Mouse (Mus musculus): ENCODE data around the gene Eef2k. TPM values are rescaled to one million over a fixed set of nuclear protein-coding genes. Genes with fewer than 3 reads are reported as not detected.
A peak's percentile ranks its signal among the peaks of the same experiment; 100 is the strongest.

The Eef2k gene
- polyA plus RNA-seq, 1 experiment: 13.9 TPM

DNA sequence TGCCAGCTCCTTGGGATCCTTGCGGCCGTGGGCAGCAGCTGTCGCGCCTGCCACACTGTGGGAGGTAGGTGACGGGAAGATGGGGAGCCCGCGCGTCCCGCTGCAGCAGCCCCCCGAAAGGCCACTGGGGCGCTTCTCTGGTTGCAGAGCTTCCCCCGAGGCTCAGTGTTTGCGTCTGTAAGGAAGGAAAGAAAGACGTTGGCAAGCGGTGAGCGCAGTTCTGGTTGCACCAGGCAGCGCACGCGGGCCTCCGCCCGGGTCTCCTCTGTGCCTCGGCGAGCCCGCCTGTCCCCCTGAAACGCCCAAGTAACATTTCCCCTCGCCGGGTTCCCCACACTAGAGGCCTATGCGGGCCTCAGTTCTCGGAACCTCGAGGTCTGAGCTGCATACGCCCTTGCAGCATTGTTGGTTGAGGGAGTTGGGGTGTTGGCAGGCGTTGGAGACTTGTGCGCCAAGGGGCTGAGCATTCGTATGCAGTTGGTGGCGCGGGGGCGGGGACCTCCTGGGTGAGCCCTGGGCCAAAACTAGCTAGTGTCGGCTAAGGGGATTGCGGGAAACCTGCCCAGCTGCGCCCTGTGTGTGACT is 498 bp downstream of the Eef2k start:
- Histone ChIP-seq H3K4me1 (ENCODE audit: control insufficient read depth, insufficient read depth, low read length) (0 out of 2 replicates have a peak, but pooled peaks cover 4% of the 10 kb centered on the region), H3K4me3 (replicated peaks; ENCODE audit: extremely low read depth, low read depth, low read length) (peak overlapping the region; percentile 53)
- TF ChIP-seq CTCF (IDR thresholded peaks at IDR 0.05; ENCODE audit: insufficient read depth, low read length): no peak
- peak; percentile 34; the same call in 1 of the 2 replicates for TF ChIP-seq POLR2A (IDR thresholded peaks at IDR 0.05; ENCODE audit: borderline replicate concordance, extremely low read depth, low read depth, low read length)
- WGBS: under 1% methylated on average over 40 of the region's 40 CpGs
- DNase-seq: peak; percentile 62

DNA sequence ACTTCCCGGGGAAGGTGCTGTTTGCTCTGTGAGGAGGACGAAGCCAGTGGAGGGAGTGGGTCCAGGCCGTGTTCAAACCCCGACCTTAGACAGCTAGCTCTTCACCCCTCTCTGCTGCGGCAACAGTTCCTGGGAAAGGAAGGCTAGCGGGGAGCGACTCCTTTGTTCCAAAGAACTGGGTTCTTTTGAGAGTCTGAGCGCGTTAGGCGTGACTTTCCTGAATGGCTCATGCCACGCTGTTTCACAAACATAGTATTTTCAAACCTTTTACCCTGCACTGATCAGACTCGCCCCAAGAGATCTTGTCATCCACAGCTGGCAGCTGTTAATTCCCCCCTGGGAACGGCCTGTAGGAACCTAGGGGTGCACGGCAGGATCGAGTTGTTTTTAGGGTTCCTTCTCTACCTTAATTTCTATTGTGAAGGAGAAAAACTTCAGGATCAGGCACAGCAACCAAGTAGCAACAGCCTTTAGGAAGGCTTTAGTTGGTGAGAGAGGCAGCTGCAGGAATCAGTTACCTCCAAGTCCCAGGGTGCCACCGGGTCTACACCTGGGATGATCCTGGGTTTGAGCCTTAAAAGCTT is 1.3 kb downstream of the Eef2k start:
- H3K4me3 ChIP-seq (replicated peaks; ENCODE audit: extremely low read depth, low read depth, low read length): peak overlapping the region; percentile 53
- WGBS: 7% methylated on average over 16 of the region's 16 CpGs
- TF ChIP-seq CTCF (IDR thresholded peaks at IDR 0.05; ENCODE audit: insufficient read depth, low read length) (no peak), POLR2A (IDR thresholded peaks at IDR 0.05; ENCODE audit: borderline replicate concordance, extremely low read depth, low read depth, low read length) (no peak)
- 0 out of 2 replicates have a peak, but pooled peaks cover 4% of the 10 kb centered on the region for H3K4me1 ChIP-seq (ENCODE audit: control insufficient read depth, insufficient read depth, low read length)
- DNase-seq: no peak

DNA sequence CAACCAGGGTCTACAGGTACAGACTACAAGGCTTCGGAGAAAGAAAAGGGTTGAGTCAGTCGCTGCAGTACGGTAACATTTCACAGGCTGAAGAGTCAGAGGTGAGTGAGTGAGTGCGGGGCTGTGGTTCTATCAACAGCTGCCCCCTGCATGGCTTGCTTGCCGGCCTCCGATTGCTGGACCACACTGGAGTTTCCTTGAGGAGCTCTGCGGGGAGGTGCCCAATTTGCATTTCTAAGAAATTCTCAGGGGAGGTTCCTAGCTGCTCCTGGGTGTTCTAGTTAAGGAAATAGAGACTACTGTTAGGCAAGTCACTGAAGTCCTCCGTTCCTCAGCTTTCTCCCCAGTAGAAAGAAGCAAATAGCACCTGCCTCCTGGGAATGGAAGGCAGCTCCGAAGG is 2.1 kb downstream of the Eef2k start:
- TF ChIP-seq CTCF (IDR thresholded peaks at IDR 0.05; ENCODE audit: insufficient read depth, low read length) (no peak), POLR2A (IDR thresholded peaks at IDR 0.05; ENCODE audit: borderline replicate concordance, extremely low read depth, low read depth, low read length) (no peak)
- Histone ChIP-seq H3K4me1 (ENCODE audit: control insufficient read depth, insufficient read depth, low read length) (0 out of 2 replicates have a peak, but pooled peaks cover 4% of the 10 kb centered on the region), H3K4me3 (replicated peaks; ENCODE audit: extremely low read depth, low read depth, low read length) (no peak overlapping the region)
- 69% methylated on average over 9 of the region's 9 CpGs for WGBS
- no peak for DNase-seq

GRCm38 (mm10) chr7:120848831-120849512 is 6.3 kb downstream of the Eef2k start:
- TF ChIP-seq CTCF (IDR thresholded peaks at IDR 0.05; ENCODE audit: insufficient read depth, low read length) (no peak), POLR2A (IDR thresholded peaks at IDR 0.05; ENCODE audit: borderline replicate concordance, extremely low read depth, low read depth, low read length) (no peak)
- WGBS: 80% methylated on average over 3 of the region's 3 CpGs
- no peak overlapping the region for H3K4me3 ChIP-seq (replicated peaks; ENCODE audit: extremely low read depth, low read depth, low read length)
- H3K4me1 ChIP-seq (ENCODE audit: control insufficient read depth, insufficient read depth, low read length): peaks cover 13% of the 10 kb centered on the region
- no peak for DNase-seq

DNA sequence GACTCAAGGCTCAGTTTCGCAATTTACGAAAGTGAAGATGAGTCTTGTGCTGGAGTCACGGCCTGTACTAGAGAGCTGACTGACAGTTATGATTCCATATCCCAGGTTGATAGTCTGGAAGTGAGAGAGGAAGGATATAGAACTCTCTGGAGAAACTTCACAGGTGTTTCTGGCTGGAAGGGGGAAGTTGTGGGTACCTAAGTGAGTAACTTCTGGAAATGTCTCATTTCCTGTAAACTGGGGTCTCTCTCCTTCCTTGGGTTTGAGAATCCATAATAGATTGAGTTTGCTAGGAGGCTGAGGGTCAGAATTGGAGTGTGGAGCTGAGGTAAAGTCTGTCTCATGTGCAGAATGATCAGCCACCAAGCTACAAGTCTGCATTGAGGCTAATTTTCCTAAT is 7.5 kb downstream of the Eef2k start:
- no peak overlapping the region for H3K4me3 ChIP-seq (replicated peaks; ENCODE audit: extremely low read depth, low read depth, low read length)
- peaks cover 9% of the 10 kb centered on the region for H3K4me1 ChIP-seq (ENCODE audit: control insufficient read depth, insufficient read depth, low read length)
- 81% methylated on average over 3 of the region's 3 CpGs for WGBS
- no peak for DNase-seq
- no peak for TF ChIP-seq POLR2A (IDR thresholded peaks at IDR 0.05; ENCODE audit: borderline replicate concordance, extremely low read depth, low read depth, low read length)
- TF ChIP-seq CTCF (IDR thresholded peaks at IDR 0.05; ENCODE audit: insufficient read depth, low read length): no peak

DNA sequence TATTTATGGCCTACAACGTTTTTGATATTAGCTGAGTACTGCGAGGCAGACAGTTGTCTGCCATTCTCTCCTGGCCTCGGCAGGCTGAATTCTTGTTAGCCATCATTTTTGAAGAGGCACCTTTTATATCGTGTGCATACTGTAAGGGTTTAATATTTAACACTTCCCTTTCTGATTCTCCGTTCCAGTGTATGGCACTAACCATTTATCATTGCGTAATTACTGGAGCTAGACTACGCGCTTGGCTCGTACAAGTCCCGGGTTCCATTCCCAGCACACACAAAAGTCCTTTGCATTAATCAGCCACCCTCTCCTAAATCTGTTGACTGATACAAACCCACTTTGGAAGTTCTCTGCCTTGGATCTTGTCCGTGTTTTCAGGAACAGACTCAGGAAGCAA is 17.2 kb downstream of the Eef2k start:
- no peak for DNase-seq
- no peak overlapping the region for H3K4me3 ChIP-seq (replicated peaks; ENCODE audit: extremely low read depth, low read depth, low read length)
- WGBS: 73% methylated on average over 11 of the region's 11 CpGs
- H3K4me1 ChIP-seq (ENCODE audit: control insufficient read depth, insufficient read depth, low read length): no peaks in the 10 kb centered on the region
- no peak for TF ChIP-seq POLR2A (IDR thresholded peaks at IDR 0.05; ENCODE audit: borderline replicate concordance, extremely low read depth, low read depth, low read length)
- TF ChIP-seq CTCF (IDR thresholded peaks at IDR 0.05; ENCODE audit: insufficient read depth, low read length): no peak

- H3K4me3 ChIP-seq (replicated peaks; ENCODE audit: extremely low read depth, low read depth, low read length): no peak overlapping the region
- DNase-seq: no peak
- 52% methylated on average over 10 of the region's 10 CpGs for WGBS
- no peaks in the 10 kb centered on the region for H3K4me1 ChIP-seq (ENCODE audit: control insufficient read depth, insufficient read depth, low read length)
- TF ChIP-seq CTCF (IDR thresholded peaks at IDR 0.05; ENCODE audit: insufficient read depth, low read length) (no peak), POLR2A (IDR thresholded peaks at IDR 0.05; ENCODE audit: borderline replicate concordance, extremely low read depth, low read depth, low read length) (no peak)
Observed at GRCm38 (mm10) chr7:120860799-120861487, 18.3 kb downstream of the Eef2k start.

DNA sequence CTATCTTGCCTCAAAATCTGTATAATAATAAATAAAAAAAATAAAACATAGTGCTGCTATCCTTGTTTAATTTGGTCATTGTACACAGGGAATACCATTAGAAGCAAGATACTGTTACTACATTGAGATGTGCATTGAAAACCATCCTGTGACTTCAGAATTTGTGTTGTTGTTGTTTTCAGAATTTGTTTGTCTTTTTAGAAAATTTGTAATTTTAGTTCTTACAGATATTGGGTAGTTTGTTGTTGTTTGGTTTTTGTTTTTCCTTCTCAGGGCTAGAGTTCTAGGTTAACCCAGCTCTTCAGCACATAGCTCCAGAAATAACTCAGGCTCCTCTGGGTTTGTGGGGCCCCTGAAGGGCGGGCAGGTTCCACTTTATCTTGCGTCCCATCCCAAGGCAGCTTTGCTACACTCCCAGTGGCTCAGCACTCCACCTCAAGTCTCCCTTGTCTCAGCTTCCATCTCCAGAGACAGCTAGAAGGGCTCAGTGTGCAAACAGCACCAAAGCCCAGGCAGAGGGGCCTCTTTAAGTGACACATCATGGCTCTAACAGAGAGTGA is 18.9 kb downstream of the Eef2k start:
- no peak for DNase-seq
- 65% methylated on average over 2 of the region's 2 CpGs for WGBS
- TF ChIP-seq CTCF (IDR thresholded peaks at IDR 0.05; ENCODE audit: insufficient read depth, low read length) (no peak), POLR2A (IDR thresholded peaks at IDR 0.05; ENCODE audit: borderline replicate concordance, extremely low read depth, low read depth, low read length) (no peak)
- H3K4me1 ChIP-seq (ENCODE audit: control insufficient read depth, insufficient read depth, low read length): no peaks in the 10 kb centered on the region
- no peak overlapping the region for H3K4me3 ChIP-seq (replicated peaks; ENCODE audit: extremely low read depth, low read depth, low read length)

DNA sequence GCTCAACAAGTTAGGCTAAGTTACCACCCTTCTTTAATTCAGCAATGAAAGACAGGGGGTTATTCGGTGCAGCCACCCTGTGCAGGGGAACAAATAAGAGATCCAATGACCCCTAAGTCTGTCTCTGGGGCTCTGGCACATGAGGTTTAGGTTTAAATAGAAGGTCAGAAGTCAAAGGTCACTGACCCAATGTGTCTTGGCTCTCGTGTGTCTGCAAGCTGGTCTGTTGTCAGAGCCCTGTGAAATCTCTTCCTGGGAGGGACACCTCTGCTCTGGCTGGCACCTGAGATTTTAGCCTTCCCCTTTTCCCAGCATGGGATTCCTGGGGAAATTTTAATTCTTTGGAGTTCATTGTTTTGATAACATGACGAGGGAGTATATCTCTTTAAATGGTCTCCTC is 19.6 kb downstream of the Eef2k start:
- no peaks in the 10 kb centered on the region for H3K4me1 ChIP-seq (ENCODE audit: control insufficient read depth, insufficient read depth, low read length)
- H3K4me3 ChIP-seq (replicated peaks; ENCODE audit: extremely low read depth, low read depth, low read length): no peak overlapping the region
- DNase-seq: no peak
- 62% methylated on average over 3 of the region's 3 CpGs for WGBS
- TF ChIP-seq POLR2A (IDR thresholded peaks at IDR 0.05; ENCODE audit: borderline replicate concordance, extremely low read depth, low read depth, low read length): no peak
- TF ChIP-seq CTCF (IDR thresholded peaks at IDR 0.05; ENCODE audit: insufficient read depth, low read length): no peak
